Mouse (Mus musculus): ENCODE data around the gene Vmn1r18. TPM values are rescaled to one million over a fixed set of nuclear protein-coding genes. Genes with fewer than 3 reads are reported as not detected.
"Not testable (repeated sequence)": the region's sequence is repeated elsewhere in the genome, so short reads cannot be mapped to it uniquely, and the experiment has no call there.

Gene Vmn1r18
- not detected in 2 replicates for polyA plus RNA-seq (2014; fragmentation: Nextera tagmentation; extraction: Ambion mirVana)

DNA sequence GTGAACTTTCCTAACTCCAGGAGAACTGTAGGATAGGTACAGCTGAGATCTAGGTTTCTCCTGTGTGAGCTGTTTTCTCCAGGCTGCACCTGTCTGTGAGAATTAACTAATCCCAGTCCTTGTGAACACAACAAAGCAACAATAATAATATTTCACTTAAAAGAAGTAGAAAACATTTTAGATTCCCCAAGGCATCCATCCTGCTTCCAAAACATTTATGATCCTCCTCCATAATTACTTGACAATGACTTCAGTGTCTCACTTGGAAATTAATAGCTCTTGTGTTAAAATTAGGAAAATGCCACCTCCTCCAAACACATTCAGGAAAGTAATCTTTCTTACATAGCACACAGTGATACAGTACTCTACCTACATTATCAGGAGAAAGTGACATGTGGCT, at the start of gene Vmn1r18:
Gene Vmn1r18, minus strand, starts transcription at position 101 of the 400 bp plus-strand sequence.
- Histone ChIP-seq H3K36me3 (replicated peaks; ENCODE audit: control insufficient read depth, insufficient read depth, low read depth, low read length) (no peaks in the 10 kb centered on the region), H3K4me3 (ENCODE audit: low read depth, low read length) (no peak within 1 kb of the TSS), H3K4me2 (ENCODE audit: low read depth, low read length) (no peak within 1 kb of the TSS), H3K27ac (replicated peaks; ENCODE audit: low read depth, low read length) (no peak within 1 kb of the TSS), H3K9me3 (replicated peaks; ENCODE audit: control insufficient read depth, low read length) (no peaks in the 10 kb centered on the region), H3K9ac (replicated peaks; ENCODE audit: low read length) (no peak within 1 kb of the TSS), H3K4me1 (ENCODE audit: control insufficient read depth, insufficient read depth, low read length) (no peaks in the 10 kb centered on the region), H3K27me3 (ENCODE audit: control insufficient read depth, insufficient read depth, low read length) (no peaks in the 10 kb centered on the region)
- ATAC-seq (replicated peaks; ENCODE audit: insufficient number of reproducible peaks, low FRiP score, low TSS enrichment, low read depth): no peak
- no peak for DNase-seq (ENCODE audit: low spot score)

DNA sequence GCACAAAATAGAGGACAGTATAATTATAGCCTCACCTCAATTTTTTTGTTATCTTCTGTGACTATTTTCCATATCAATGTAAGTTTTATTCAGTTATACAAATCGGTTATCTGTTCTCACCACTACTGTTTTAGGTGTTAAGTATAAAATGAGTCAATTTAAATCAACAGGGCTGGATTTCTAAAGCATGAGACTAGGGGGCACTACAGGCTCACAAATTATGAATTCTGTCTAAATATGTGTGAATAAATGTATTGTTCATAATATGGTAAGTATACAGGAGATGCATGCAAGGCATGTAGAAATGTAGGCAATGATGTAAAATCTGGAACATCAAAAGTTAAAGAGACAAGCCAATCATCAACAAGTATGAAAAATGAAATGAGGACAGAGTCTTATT, 35.6 kb upstream of the Vmn1r18 start:
- no peak for ATAC-seq (replicated peaks; ENCODE audit: insufficient number of reproducible peaks, low FRiP score, low TSS enrichment, low read depth)
- H3K9me3 ChIP-seq (replicated peaks; ENCODE audit: control insufficient read depth, low read length): no peaks in the 10 kb centered on the region
- no peak overlapping the region for H3K4me3 ChIP-seq (ENCODE audit: low read depth, low read length)
- DNase-seq (ENCODE audit: low spot score): no peak
- H3K4me2 ChIP-seq (ENCODE audit: low read depth, low read length): no peak overlapping the region
- no peaks in the 10 kb centered on the region for H3K36me3 ChIP-seq (replicated peaks; ENCODE audit: control insufficient read depth, insufficient read depth, low read depth, low read length)
- H3K27me3 ChIP-seq (ENCODE audit: control insufficient read depth, insufficient read depth, low read length): no peaks in the 10 kb centered on the region
- H3K4me1 ChIP-seq (ENCODE audit: control insufficient read depth, insufficient read depth, low read length): no peaks in the 10 kb centered on the region
- WGBS: 83% methylated on average over 1 of the region's 1 CpGs
- no peak overlapping the region for H3K9ac ChIP-seq (replicated peaks; ENCODE audit: low read length)
- H3K27ac ChIP-seq (replicated peaks; ENCODE audit: low read depth, low read length): no peak overlapping the region

DNA sequence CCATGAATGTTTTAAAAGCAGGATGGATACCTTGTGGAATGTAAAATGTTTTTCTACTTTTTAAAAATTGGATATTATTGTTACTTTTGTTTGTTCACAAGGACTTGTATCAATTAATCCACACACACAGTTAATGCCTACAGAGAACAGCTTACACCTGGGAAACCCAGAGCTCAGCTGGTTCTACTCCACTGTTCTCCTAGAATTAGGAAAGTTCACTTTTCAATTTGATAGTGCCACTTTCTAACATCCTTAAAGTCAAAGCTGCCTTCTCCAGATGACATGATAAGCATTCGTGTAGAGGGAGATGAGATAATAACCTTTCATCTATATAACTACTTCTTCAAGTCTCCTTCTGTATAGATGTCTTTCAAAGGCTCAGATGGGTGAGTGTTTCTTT, 33.0 kb upstream of the Vmn1r18 start, which contains the start of gene Vmn1r20:
Gene Vmn1r20, plus strand, starts transcription at position 301 of the 400 bp plus-strand sequence.
- Histone ChIP-seq H3K9me3 (replicated peaks; ENCODE audit: control insufficient read depth, low read length) (no peaks in the 10 kb centered on the region), H3K27me3 (ENCODE audit: control insufficient read depth, insufficient read depth, low read length) (no peaks in the 10 kb centered on the region), H3K9ac (replicated peaks; ENCODE audit: low read length) (no peak within 1 kb of the TSS), H3K4me2 (ENCODE audit: low read depth, low read length) (no peak within 1 kb of the TSS), H3K4me3 (ENCODE audit: low read depth, low read length) (no peak within 1 kb of the TSS), H3K36me3 (replicated peaks; ENCODE audit: control insufficient read depth, insufficient read depth, low read depth, low read length) (no peaks in the 10 kb centered on the region), H3K27ac (replicated peaks; ENCODE audit: low read depth, low read length) (no peak within 1 kb of the TSS), H3K4me1 (ENCODE audit: control insufficient read depth, insufficient read depth, low read length) (no peaks in the 10 kb centered on the region)
- WGBS: 67% methylated on average over 1 of the region's 1 CpGs
- DNase-seq (ENCODE audit: low spot score) (no peak), ATAC-seq (replicated peaks; ENCODE audit: insufficient number of reproducible peaks, low FRiP score, low TSS enrichment, low read depth) (no peak)

DNA sequence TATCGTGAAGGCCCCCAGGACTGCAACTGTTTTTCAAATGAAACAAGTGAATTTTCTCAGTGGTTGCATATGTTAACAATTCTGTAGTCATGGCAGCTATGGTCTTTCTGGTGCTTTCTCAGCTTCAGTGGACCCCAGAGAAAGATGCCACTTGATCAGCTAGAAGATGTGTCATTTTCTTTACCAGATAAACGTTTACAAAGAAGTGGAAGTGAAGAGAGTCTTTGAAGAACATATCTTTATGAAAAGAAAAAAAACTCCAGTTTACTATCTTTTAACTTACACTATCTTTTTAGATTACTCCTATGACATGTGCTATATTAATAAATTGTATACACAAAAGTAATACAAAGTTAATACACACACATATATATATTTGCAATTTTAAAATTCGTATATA, 7.9 kb upstream of the Vmn1r18 start, which contains the start of gene Vmn1r19:
Gene Vmn1r19, plus strand, starts transcription at position 301 of the 400 bp plus-strand sequence.
- not testable (repeated sequence) for H3K9ac ChIP-seq (replicated peaks; ENCODE audit: low read length); H3K9me3 ChIP-seq (replicated peaks; ENCODE audit: control insufficient read depth, low read length); H3K27me3 ChIP-seq (ENCODE audit: control insufficient read depth, insufficient read depth, low read length); H3K4me2 ChIP-seq (ENCODE audit: low read depth, low read length); H3K36me3 ChIP-seq (replicated peaks; ENCODE audit: control insufficient read depth, insufficient read depth, low read depth, low read length); H3K4me3 ChIP-seq (ENCODE audit: low read depth, low read length); H3K27ac ChIP-seq (replicated peaks; ENCODE audit: low read depth, low read length); ATAC-seq (replicated peaks; ENCODE audit: insufficient number of reproducible peaks, low FRiP score, low TSS enrichment, low read depth); H3K4me1 ChIP-seq (ENCODE audit: control insufficient read depth, insufficient read depth, low read length); DNase-seq (ENCODE audit: low spot score)
- WGBS: 69% methylated on average over 3 of the region's 3 CpGs

DNA sequence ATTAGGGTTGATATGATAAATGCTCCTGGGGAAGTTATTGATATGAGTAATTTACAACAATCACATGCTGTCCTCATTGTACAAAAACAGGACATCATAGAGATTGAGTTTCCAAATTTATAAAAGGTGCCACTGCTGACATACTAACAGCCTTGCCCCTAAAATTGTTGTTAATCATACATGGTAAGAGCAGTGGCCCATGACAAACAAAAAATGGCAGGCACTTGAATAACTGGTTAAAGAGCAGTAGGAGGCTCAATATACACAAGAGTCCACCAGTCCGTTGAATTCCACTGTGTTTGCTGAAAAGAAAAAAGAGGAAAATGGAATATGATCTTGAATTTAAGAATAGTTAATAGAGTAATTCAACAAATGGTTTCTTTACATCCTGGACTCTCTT, 28.1 kb downstream of the Vmn1r18 start:
- H3K9me3 ChIP-seq (replicated peaks; ENCODE audit: control insufficient read depth, low read length): no peaks in the 10 kb centered on the region
- H3K4me2 ChIP-seq (ENCODE audit: low read depth, low read length): no peak overlapping the region
- no peak overlapping the region for H3K4me3 ChIP-seq (ENCODE audit: low read depth, low read length)
- no peak for ATAC-seq (replicated peaks; ENCODE audit: insufficient number of reproducible peaks, low FRiP score, low TSS enrichment, low read depth)
- H3K9ac ChIP-seq (replicated peaks; ENCODE audit: low read length): no peak overlapping the region
- whole genome bisulfite sequencing: 75% methylated on average over 1 of the region's 1 CpGs
- H3K27ac ChIP-seq (replicated peaks; ENCODE audit: low read depth, low read length): no peak overlapping the region
- no peak for DNase-seq (ENCODE audit: low spot score)
- no peaks in the 10 kb centered on the region for H3K4me1 ChIP-seq (ENCODE audit: control insufficient read depth, insufficient read depth, low read length)
- no peaks in the 10 kb centered on the region for H3K36me3 ChIP-seq (replicated peaks; ENCODE audit: control insufficient read depth, insufficient read depth, low read depth, low read length)
- no peaks in the 10 kb centered on the region for H3K27me3 ChIP-seq (ENCODE audit: control insufficient read depth, insufficient read depth, low read length)

DNA sequence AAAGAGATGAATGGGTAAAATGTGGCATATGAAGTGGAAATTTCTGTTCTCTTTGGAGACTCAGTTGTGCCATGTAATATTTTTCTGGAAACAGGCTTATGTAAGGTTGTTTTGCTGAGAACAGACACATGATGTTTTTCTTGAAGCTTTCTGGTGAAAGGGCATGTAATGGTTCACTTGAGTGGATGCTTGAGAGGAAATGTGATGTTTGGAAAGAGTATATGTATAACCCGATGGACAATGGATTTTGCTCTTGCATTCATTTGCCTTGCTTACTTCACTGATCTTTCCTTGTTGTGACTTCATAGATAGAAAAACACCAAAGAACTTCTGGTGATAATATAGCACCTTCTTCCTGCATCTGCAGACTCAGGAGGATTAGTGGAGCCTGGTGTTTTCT, 29.7 kb downstream of the Vmn1r18 start:
- not testable (repeated sequence) for H3K4me3 ChIP-seq (ENCODE audit: low read depth, low read length); H3K4me2 ChIP-seq (ENCODE audit: low read depth, low read length); H3K36me3 ChIP-seq (replicated peaks; ENCODE audit: control insufficient read depth, insufficient read depth, low read depth, low read length); H3K4me1 ChIP-seq (ENCODE audit: control insufficient read depth, insufficient read depth, low read length); H3K9me3 ChIP-seq (replicated peaks; ENCODE audit: control insufficient read depth, low read length); H3K27me3 ChIP-seq (ENCODE audit: control insufficient read depth, insufficient read depth, low read length); ATAC-seq (replicated peaks; ENCODE audit: insufficient number of reproducible peaks, low FRiP score, low TSS enrichment, low read depth); DNase-seq (ENCODE audit: low spot score); H3K9ac ChIP-seq (replicated peaks; ENCODE audit: low read length); H3K27ac ChIP-seq (replicated peaks; ENCODE audit: low read depth, low read length)
- 96% methylated on average over 1 of the region's 1 CpGs for WGBS

DNA sequence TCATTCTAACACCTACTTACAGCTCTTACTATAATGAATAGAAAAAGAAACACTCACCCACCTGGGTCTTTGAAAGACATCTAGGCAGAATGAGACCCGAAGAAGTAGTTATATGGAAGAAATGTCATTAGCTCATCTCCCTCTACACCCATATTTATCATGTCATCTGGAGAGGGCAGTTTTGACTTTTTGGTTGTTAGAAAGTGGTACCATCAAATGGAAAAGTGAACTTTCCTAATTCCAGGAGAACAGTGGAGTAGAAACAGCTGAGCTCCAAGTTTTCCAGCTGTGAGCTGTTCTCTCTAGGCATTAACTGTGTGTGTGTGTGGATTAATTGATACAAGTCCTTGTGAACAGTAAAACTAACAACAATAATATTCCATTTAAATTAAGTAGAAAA, 32.0 kb downstream of the Vmn1r18 start, which contains the start of gene Vmn1r17:
Gene Vmn1r17, minus strand, starts transcription at position 101 of the 400 bp plus-strand sequence.
- 89% methylated on average over 1 of the region's 1 CpGs for WGBS
- no peaks in the 10 kb centered on the region for H3K36me3 ChIP-seq (replicated peaks; ENCODE audit: control insufficient read depth, insufficient read depth, low read depth, low read length)
- no peak for DNase-seq (ENCODE audit: low spot score)
- no peaks in the 10 kb centered on the region for H3K27me3 ChIP-seq (ENCODE audit: control insufficient read depth, insufficient read depth, low read length)
- no peak within 1 kb of the TSS for H3K4me2 ChIP-seq (ENCODE audit: low read depth, low read length)
- ATAC-seq (replicated peaks; ENCODE audit: insufficient number of reproducible peaks, low FRiP score, low TSS enrichment, low read depth): no peak
- no peaks in the 10 kb centered on the region for H3K4me1 ChIP-seq (ENCODE audit: control insufficient read depth, insufficient read depth, low read length)
- H3K9ac ChIP-seq (replicated peaks; ENCODE audit: low read length): no peak within 1 kb of the TSS
- H3K27ac ChIP-seq (replicated peaks; ENCODE audit: low read depth, low read length): no peak within 1 kb of the TSS
- no peak within 1 kb of the TSS for H3K4me3 ChIP-seq (ENCODE audit: low read depth, low read length)
- no peaks in the 10 kb centered on the region for H3K9me3 ChIP-seq (replicated peaks; ENCODE audit: control insufficient read depth, low read length)

DNA sequence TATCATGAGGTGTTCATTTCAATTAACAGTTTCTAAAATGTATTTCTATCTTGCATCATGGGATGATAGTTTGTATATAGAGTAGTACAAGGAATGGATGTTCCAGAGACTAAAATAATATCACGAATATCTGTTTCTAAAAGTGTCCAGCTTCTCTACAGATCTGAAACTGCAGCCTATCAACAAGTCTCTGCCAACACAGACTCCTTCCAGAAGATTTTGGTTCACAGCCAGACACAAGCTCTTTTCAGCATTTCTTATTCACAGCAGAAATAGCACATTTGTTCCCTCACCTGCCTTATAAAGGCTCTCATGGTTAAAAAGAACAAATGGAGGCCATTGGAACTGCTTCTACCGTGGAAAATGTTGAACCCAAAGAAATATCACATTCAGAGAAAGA, 38.7 kb downstream of the Vmn1r18 start:
- ATAC-seq (replicated peaks; ENCODE audit: insufficient number of reproducible peaks, low FRiP score, low TSS enrichment, low read depth) (no peak), DNase-seq (ENCODE audit: low spot score) (no peak)
- H3K36me3 ChIP-seq (replicated peaks; ENCODE audit: control insufficient read depth, insufficient read depth, low read depth, low read length): no peaks in the 10 kb centered on the region
- H3K4me3 ChIP-seq (ENCODE audit: low read depth, low read length): no peak overlapping the region
- H3K9me3 ChIP-seq (replicated peaks; ENCODE audit: control insufficient read depth, low read length): no peaks in the 10 kb centered on the region
- no peaks in the 10 kb centered on the region for H3K4me1 ChIP-seq (ENCODE audit: control insufficient read depth, insufficient read depth, low read length)
- WGBS: 79% methylated on average over 2 of the region's 2 CpGs
- H3K4me2 ChIP-seq (ENCODE audit: low read depth, low read length): no peak overlapping the region
- H3K27ac ChIP-seq (replicated peaks; ENCODE audit: low read depth, low read length): no peak overlapping the region
- H3K9ac ChIP-seq (replicated peaks; ENCODE audit: low read length): no peak overlapping the region
- no peaks in the 10 kb centered on the region for H3K27me3 ChIP-seq (ENCODE audit: control insufficient read depth, insufficient read depth, low read length)
